Mouse (Mus musculus): ENCODE results near the gene Wnt10a. TPM values are rescaled to one million over a fixed set of nuclear protein-coding genes. Genes with fewer than 3 reads are reported as not detected.
A peak's percentile ranks its signal among the peaks of the same experiment; 100 is the strongest.

The Wnt10a gene
- total and polyA plus RNA-seq, 2 experiments from 2014 or later, result not detected

DNA sequence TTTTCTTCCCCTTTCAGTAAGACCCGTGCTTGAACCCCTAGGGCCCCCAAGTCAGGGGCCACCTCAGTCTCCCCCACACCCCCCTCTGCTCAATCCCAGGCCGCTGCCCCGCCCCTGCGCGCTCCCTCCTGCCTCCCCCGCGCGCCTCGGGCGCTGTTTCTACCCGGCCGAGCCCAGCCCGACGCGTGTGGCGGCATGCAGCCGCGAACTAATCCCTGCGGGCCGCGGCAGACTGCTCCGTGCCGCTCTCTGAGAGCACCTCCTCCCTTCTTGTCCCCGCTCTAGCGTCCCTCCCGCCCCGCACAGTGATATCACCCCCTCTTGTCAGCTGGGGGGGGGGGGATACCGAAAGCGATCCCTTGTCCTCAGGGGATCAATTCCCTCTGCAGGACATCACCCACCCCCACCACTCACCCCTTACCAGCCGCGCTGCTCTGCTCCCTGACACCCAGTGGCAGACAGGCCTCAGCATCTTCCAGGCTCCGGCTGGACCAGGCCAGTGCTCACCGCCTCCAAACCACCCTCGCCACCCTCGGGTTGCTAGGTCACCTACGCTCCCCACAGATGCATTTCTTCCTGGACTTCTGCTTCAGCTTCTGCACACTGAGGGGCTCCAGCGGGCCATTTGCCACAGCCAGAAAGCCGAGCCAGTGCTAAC is 3.3 kb downstream of the Wnt10a start:
- DNase-seq (ENCODE audit: low spot score) (no peak), ATAC-seq (ENCODE audit: insufficient read depth, low read depth) (no peak)
- H3K9me3 ChIP-seq (replicated peaks; ENCODE audit: control insufficient read depth, low read length), result no peaks in the 10 kb centered on the region
- H3K4me2 ChIP-seq (ENCODE audit: low read depth, low read length), result peak overlapping the region; percentile 32
- H3K4me3 ChIP-seq (ENCODE audit: low read depth, low read length), result peak overlapping the region; percentile 23; the same call in 1 of the 2 replicates
- no peak overlapping the region for H3K9ac ChIP-seq (replicated peaks; ENCODE audit: low read depth, low read length)
- H3K36me3 ChIP-seq (replicated peaks; ENCODE audit: control insufficient read depth, insufficient read depth, low read length), result no peaks in the 10 kb centered on the region
- no peaks in the 10 kb centered on the region for H3K4me1 ChIP-seq (ENCODE audit: control insufficient read depth, insufficient read depth)
- peaks cover 99% of the 10 kb centered on the region for H3K27me3 ChIP-seq (ENCODE audit: control insufficient read depth, insufficient read depth, low read length)
- H3K27ac ChIP-seq (ENCODE audit: low read depth), result no peak overlapping the region
- TF ChIP-seq CTCF (IDR thresholded peaks at IDR 0.05; ENCODE audit: low read depth), result no peak
- TF ChIP-seq EP300 (IDR thresholded peaks at IDR 0.05; ENCODE audit: low read depth), result no peak
- 2% methylated on average over 35 of the region's 38 CpGs for WGBS

DNA sequence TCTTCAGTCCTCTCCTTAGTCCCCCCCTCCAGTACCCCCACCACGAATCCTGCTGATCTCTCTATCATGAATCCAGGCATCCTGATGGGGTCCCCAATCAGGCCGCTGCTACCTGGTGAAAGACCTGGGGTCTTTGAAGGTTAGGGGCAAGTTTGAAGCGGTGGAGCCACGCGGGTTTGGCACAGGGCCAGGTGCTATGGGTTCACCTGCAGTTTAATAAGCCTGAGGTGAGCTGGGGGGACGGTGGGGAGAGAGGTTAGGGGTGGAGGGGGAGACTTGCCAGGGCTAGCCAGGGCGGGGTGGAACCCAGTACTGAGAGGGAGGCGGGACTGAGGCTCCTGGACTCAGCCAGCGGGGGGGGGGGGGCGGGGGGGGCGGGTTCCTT is 3.8 kb downstream of the Wnt10a start:
- WGBS, result 3% methylated on average over 7 of the region's 11 CpGs
- Histone ChIP-seq H3K4me3 (ENCODE audit: low read depth, low read length) (no peak overlapping the region), H3K36me3 (replicated peaks; ENCODE audit: control insufficient read depth, insufficient read depth, low read length) (no peaks in the 10 kb centered on the region), H3K4me1 (ENCODE audit: control insufficient read depth, insufficient read depth) (no peaks in the 10 kb centered on the region), H3K9me3 (replicated peaks; ENCODE audit: control insufficient read depth, low read length) (no peaks in the 10 kb centered on the region), H3K9ac (replicated peaks; ENCODE audit: low read depth, low read length) (no peak overlapping the region), H3K4me2 (ENCODE audit: low read depth, low read length) (no peak overlapping the region), H3K27ac (ENCODE audit: low read depth) (no peak overlapping the region), H3K27me3 (ENCODE audit: control insufficient read depth, insufficient read depth, low read length) (peaks cover 99% of the 10 kb centered on the region)
- TF ChIP-seq EP300 (IDR thresholded peaks at IDR 0.05; ENCODE audit: low read depth) (no peak), CTCF (IDR thresholded peaks at IDR 0.05; ENCODE audit: low read depth) (no peak)
- 0 out of 2 replicates have a peak, but pooled peaks have one; percentile 5 for ATAC-seq (ENCODE audit: insufficient read depth, low read depth)
- DNase-seq (ENCODE audit: low spot score), result no peak

DNA sequence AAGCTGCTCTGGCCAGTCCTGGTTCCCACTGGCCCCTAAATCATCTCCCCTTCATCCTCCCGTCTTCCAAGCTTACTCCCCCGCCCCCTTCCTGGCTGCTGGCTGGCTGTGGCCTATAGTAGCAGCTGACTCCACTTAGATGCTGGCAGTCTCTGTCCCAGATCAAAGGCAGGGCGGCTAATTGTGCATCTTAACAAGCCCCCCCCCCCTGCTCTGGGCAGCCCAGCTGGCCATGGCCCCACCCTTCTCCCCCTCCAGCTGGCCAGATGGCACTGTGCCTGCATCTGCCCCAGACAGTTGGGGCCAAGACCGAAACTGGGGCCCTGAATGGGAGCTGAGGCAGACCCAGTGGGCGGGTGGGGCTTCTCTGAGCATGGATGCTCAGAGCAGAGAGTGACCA is 6.1 kb downstream of the Wnt10a start:
- 21% methylated on average over 5 of the region's 5 CpGs for WGBS
- Histone ChIP-seq H3K9me3 (replicated peaks; ENCODE audit: control insufficient read depth, low read length) (no peaks in the 10 kb centered on the region), H3K4me2 (ENCODE audit: low read depth, low read length) (no peak overlapping the region), H3K4me1 (ENCODE audit: control insufficient read depth, insufficient read depth) (no peaks in the 10 kb centered on the region), H3K9ac (replicated peaks; ENCODE audit: low read depth, low read length) (no peak overlapping the region), H3K4me3 (ENCODE audit: low read depth, low read length) (no peak overlapping the region), H3K27me3 (ENCODE audit: control insufficient read depth, insufficient read depth, low read length) (peaks cover 98% of the 10 kb centered on the region), H3K27ac (ENCODE audit: low read depth) (no peak overlapping the region), H3K36me3 (replicated peaks; ENCODE audit: control insufficient read depth, insufficient read depth, low read length) (no peaks in the 10 kb centered on the region)
- DNase-seq (ENCODE audit: low spot score) (no peak), ATAC-seq (ENCODE audit: insufficient read depth, low read depth) (no peak)
- no peak for TF ChIP-seq EP300 (IDR thresholded peaks at IDR 0.05; ENCODE audit: low read depth)
- TF ChIP-seq CTCF (IDR thresholded peaks at IDR 0.05; ENCODE audit: low read depth), result no peak

DNA sequence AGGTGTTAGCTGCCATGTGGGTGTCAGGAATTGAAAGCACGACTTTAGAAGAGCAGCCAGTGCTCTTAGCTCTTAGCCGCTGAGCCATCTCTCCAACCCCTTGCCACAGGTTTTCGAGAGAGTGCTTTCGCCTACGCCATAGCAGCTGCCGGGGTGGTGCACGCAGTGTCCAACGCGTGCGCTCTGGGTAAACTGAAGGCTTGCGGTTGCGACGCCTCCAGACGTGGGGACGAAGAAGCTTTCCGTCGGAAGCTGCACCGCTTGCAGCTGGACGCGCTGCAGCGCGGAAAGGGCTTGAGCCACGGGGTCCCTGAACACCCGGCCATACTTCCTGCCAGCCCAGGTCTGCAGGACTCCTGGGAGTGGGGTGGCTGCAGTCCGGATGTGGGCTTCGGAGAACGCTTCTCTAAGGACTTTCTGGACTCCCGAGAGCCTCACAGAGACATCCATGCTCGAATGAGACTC is 9.1 kb downstream of the Wnt10a start:
- Histone ChIP-seq H3K9ac (replicated peaks; ENCODE audit: low read depth, low read length) (no peak overlapping the region), H3K4me1 (ENCODE audit: control insufficient read depth, insufficient read depth) (no peaks in the 10 kb centered on the region), H3K4me3 (ENCODE audit: low read depth, low read length) (peak overlapping the region; percentile 29), H3K27me3 (ENCODE audit: control insufficient read depth, insufficient read depth, low read length) (peaks cover 99% of the 10 kb centered on the region), H3K4me2 (ENCODE audit: low read depth, low read length) (peak overlapping the region; percentile 37), H3K36me3 (replicated peaks; ENCODE audit: control insufficient read depth, insufficient read depth, low read length) (no peaks in the 10 kb centered on the region), H3K9me3 (replicated peaks; ENCODE audit: control insufficient read depth, low read length) (no peaks in the 10 kb centered on the region), H3K27ac (ENCODE audit: low read depth) (no peak overlapping the region)
- DNase-seq (ENCODE audit: low spot score), result no peak
- under 1% methylated on average over 29 of the region's 29 CpGs for WGBS
- TF ChIP-seq CTCF (IDR thresholded peaks at IDR 0.05; ENCODE audit: low read depth) (no peak), EP300 (IDR thresholded peaks at IDR 0.05; ENCODE audit: low read depth) (no peak)
- no peak for ATAC-seq (ENCODE audit: insufficient read depth, low read depth)

DNA sequence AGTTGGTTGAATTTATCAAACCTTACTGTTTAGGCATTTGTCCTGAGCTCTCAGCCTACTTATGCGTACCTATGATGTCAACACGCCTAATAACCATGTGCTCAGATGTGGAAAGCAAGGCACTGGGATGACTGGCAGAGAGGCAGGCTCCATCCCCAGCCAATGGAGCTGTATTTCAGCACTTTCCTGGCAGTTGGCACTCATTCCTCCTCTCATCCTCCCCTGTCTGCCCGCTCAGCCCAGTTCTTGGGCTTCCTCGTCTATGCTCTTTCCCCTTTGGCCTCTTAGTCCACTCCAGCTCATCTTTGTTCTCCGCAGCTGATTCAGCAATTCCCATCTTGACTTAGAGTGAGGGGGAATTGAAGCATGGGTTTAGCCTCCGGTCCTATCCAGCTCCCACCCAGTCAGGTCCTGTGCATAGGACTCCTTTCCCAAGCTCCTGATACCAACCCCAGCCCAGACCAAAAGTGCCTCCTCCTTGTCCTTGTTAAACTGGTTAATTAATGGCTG is 10.4 kb downstream of the Wnt10a start:
- no peak for ATAC-seq (ENCODE audit: insufficient read depth, low read depth)
- WGBS, result 26% methylated on average over 6 of the region's 6 CpGs

More for the DNA sequence above, 10.4 kb downstream of the Wnt10a start:
- TF ChIP-seq EP300 (IDR thresholded peaks at IDR 0.05; ENCODE audit: low read depth) (no peak), CTCF (IDR thresholded peaks at IDR 0.05; ENCODE audit: low read depth) (no peak)
- no peak overlapping the region for H3K27ac ChIP-seq (ENCODE audit: low read depth)
- H3K27me3 ChIP-seq (ENCODE audit: control insufficient read depth, insufficient read depth, low read length), result peaks cover 99% of the 10 kb centered on the region
- no peaks in the 10 kb centered on the region for H3K4me1 ChIP-seq (ENCODE audit: control insufficient read depth, insufficient read depth)
- no peaks in the 10 kb centered on the region for H3K9me3 ChIP-seq (replicated peaks; ENCODE audit: control insufficient read depth, low read length)
- no peak overlapping the region for H3K9ac ChIP-seq (replicated peaks; ENCODE audit: low read depth, low read length)
- H3K36me3 ChIP-seq (replicated peaks; ENCODE audit: control insufficient read depth, insufficient read depth, low read length), result no peaks in the 10 kb centered on the region
- DNase-seq (ENCODE audit: low spot score), result no peak
- no peak overlapping the region for H3K4me2 ChIP-seq (ENCODE audit: low read depth, low read length)
- H3K4me3 ChIP-seq (ENCODE audit: low read depth, low read length), result no peak overlapping the region
